Mouse (Mus musculus) embryo, embryonic 11.5 days (tissue): Measurements from ENCODE around the gene Atad3a.

Experiments used
- DNase-seq: peaks from one replicate; pipeline ENCODE4 v3.0.0-alpha.2; 2012; ENCODE audit warnings: low read depth, low spot score

Atad3a gene

DNA sequence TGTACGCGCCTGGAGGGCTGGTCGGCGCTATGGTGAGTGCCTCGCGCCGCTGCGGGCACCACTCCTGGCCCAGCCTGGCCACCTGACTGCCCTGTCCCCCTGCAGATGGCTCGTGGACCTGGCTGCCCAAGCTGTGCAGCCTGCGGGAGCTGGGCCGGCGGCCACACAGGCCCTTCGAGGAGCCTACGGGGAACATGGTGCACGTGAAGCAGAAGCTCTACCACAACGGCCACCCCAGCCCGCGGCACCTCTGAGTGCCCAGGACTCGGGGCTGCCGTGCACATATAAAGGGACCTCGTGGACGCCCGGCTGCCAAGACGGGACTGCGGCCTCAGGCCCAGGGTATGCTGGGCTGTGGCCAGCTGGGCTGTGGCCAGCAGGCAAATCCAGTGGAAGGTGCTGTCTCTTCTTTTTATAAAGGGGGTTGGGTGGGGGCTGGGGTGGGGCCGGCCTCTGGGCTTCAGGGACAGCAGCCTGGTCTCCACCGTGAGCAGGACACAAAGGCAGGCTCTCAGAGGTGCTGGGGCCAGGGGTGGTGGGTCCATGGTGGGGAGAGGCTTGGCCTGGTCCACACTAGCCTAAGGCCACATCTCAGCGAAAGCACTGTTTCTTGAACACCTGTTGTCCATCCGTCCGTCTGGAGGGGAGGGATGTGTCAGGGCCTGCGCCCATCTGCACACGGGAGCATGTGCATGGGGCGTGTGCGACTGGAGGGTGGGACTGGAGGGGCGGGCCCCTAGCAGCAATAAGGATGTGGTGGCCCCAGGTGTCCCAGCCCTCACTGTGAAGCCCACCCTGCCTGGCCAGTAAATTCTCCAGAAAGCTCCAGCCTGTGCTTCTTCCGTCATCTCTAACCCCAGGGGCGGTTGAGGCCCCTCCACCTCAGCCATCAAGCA is 20.9 kb downstream of the Atad3a start:
- DNase-seq, result no peak

- DNase-seq, result no peak
Measured at GRCm38 (mm10) chr4:155739152-155739551, 21.7 kb downstream of the Atad3a start.

DNA sequence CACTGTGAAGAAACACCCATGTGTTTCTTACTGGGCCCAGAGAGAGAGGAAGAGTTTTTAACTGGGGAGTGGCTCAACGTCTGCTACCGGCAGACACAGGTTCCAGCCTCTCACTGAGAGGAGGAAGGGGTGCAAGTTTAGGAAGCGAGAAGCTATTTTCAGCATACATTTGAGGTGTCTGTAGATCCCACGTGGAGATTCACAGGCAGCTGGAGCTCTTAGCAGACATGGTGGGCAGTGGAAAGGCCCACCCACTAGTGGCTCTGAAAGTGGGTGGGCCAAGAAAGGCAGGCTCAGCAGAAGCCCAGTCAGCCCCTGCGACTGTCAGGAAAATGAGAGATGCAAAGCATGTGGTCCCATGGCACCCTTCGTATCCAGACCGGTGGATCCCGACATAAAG is 22.6 kb downstream of the Atad3a start:
- DNase-seq, result no peak

GRCm38 (mm10) chr4:155736421-155736820 is 24.5 kb downstream of the Atad3a start:
- DNase-seq, result no peak

DNA sequence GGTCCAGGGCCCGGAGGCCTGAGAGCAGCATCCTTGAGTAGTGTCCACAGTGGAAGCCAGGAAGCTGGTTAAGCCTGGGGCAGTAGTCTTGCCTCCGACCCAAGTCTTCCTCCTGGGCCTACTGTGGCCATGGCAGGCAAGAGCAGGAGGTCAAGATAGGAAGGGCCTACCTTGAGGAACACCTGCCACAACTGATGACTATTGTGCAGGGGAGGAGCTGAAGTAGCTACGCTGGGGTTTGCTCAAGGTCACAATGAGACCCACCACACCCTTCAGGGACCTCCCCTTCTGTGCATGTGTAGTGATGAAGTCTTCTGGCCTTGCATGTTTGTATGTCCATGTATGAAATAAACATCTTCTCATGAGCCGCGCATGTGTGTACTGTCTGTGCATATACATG is 25.1 kb downstream of the Atad3a start:
- no peak for DNase-seq

DNA sequence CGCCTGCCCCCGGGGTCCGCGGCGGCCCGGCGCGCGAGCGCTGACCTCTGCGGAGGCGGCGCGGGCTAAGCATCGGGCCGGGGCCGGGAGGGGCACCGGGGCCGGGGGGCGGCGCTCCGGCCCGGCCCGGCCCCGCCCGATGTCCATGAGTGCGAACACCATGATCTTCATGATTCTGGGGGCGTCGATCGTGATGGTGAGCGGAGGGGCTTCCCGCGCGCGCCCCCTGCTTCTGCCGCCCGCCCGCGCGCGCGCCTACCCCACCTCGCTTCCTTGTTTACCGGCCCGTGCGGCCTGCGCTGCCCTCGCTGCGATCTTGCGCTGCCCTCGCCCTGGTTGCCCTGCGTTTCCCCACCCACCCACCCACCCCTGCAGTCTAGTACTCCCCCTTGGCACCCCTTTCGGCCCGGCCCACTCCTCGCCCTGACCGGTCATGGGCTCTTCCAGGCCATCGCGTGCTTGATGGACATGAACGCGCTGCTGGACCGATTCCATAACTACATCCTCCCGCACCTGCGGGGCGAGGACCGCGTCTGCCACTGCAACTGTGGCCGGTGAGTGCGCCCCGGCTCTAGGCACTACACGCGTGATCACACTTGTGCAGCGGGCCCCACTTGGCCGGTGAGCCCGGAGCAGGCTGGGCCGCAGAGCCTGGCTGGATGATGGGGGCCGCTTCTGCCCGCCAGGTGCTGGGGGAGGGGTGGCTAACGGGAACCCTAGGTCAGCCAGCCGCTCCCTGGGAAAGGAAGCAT is 25.8 kb downstream of the Atad3a start:
- no peak for DNase-seq

DNA sequence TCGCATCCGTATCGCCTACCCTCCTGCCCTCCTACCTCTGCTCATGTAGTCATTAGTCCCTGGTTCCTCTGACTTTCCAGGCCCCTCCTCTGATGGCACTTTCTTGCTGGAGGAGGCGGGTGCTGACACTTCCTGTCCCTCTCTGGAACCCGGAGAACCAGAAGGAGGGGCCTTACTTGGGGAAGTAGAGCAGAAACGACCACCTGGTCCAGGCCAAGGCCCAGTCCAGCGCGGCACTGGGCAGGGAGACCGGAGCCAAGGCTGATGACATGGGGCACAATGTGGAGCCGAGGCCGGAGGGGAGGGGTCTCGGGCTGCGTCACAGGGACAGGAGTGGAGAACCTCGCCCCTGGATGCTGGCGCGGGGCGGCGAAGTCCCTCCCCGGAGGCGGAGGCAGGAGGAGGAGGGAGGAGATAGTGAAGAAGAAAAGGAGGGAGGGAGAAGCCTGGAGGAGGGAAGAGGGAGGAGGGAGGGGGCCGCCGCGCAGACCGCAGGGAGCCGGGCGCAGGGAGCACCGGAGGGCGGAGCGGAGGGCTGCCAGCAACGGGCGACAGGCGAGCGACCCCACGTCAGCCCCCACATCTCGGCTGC is 26.4 kb downstream of the Atad3a start, which contains the start of gene Tmem240:
TSS of gene Tmem240 (plus strand) at position 451 of the 592 bp plus-strand sequence.
- peak; percentile 85 for DNase-seq

DNA sequence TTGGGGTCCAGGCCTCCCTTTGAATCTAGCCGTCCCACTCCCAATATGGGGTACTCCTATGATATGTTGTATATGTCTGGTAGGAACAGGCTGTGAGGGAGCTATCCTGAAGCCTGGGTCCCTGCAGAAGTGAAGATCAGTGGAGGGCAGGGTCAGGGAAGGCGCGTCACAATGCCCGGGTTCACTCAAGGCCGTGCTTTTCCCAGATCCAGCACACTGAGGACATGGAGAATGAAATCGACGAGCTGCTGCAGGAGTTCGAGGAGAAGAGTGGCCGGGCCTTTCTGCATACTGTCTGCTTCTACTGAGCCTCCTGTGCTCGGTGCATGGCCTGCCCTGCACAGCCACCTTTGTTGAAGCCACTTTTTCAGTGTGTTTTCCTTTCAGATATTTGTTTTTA is 27.6 kb downstream of the Atad3a start:
- no peak for DNase-seq

DNA sequence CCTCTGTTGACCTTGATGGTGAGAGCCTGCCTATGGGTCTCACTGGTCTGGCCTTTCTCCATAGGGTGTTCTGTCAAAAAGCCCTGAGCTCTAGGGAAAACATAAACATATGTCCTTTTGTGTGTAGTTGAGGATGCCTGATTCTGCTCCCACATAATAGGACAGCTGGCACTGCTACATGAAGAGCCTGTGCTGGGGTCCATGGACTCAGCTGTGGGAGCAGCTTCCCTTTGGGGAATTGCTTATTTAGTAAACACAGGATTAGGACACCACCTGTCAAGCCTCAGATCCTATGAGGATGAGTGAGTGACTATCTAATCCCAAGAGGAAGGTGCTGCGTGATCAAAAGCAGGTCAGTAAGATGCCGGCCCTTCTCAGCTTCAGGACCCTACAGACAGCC is 32.9 kb downstream of the Atad3a start:
- no peak for DNase-seq

DNA sequence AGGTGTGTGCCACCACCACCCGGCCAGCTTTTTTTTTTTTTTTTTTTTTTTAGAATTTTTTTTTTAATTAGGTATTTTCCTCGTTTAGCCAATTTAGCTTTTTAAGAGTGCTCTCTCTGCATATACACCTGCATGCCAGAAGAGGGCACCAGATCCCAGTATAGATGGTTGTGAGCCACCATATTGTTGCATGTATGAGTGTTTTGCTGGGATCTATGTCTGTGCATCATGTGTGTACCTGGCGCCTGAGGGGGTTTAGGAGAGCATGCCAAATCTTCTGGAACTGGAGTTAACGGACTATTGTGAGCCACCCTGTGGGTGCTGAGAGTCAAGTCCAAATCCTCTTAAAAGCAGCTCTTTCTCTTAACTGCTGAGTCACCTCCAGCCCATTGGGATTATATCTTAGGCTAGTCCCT is 39.2 kb downstream of the Atad3a start:
- no peak for DNase-seq

DNA sequence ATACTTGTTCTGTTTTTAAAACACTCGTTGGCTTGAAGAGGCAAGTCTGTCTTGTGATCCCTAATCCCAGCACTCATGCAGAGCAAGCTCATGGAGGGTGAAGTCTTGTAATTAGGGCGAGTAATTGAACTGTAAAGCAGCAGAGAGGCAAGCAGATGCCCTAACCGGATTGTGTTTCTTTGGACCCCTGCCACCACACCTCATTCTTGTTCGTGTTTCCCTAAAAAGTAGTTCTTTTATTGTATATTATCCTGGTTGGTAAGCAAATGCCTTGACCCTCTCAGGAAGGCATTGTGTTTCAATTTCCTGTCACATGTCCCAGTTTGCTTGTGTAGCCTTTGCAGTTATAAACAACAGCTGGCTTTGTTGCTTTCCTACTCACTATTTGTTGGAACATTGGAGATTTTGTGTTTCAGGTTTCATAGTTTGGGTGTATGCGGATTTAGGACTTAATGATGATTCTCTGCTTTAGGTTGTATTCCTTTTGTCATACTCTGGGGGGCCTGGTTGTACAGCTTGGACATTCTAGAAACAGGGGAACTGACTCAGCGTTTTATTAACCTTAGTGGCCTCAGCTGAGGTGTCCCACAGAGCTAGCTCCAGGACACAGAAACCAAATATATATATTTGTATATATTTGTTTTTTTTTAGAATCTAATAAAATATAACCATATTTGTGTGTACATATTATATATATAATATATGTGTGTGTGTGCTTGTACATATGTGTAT is 50.2 kb downstream of the Atad3a start:
- DNase-seq, result no peak

DNA sequence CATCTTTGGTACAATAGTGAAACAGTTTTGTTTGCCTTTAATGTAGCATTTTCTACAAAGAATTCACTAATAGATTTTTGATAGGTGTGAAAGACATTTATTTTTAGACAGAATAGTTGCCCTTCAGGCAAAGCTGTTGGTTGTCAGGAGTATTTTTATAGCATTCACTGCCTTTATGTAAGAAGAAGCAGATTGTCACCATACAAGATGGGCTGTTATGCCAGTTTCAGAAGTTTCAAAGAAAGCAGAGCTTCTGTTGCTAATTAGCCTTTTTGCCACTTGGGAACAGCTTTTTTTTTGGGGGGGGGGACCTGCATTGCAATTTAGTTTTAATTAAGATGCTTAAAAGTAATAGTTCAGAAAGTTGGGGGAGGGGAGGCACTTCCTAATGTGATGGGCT is 51.9 kb downstream of the Atad3a start:
- no peak for DNase-seq

GRCm38 (mm10) chr4:155708582-155708981 is 52.3 kb downstream of the Atad3a start:
- DNase-seq, result no peak

- peak; percentile 16 for DNase-seq
Measured at GRCm38 (mm10) chr4:155705592-155705929, 55.3 kb downstream of the Atad3a start.

DNA sequence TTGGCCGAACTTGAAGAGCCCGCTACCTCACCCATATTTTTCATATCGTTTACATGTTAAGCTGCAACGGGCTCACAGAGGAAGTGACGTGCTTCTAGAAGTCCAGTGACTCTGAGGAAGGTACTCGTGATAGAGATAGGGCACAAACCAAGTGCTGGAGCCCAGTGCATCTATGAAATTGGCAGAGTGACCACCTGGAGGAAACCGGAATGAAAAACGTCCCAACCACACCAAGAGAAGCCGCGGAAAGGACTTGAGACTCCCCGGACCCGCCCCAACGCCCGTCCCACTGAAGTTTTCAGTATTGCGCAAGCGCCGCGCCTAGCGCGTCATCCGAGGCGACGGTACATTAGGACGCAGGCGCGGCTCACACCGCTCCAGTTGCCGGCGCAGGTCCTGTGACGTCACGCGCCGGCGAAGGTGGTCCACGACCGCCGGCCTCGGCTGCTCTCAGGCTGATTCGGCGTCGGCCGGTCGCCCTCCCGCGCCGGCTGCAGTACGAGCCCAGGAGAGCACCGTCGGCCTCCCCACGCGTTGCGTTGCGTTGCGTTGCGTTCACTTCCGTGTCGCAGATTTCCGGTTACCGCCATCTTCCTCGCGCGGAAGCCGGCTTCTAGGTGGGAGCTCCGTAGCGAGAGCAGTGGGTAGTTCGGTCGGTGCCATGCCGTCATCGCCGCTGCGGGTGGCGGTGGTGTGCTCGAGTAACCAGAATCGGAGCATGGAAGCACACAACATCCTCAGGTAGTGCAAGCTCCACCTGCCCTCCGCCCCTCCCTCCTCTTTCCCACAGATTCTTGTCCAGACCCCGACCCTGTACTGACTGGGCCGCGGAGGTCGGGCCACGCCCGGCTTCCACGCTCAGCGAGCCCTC is 55.9 kb downstream of the Atad3a start, which contains the start of gene Ssu72:
TSS of gene Ssu72 (plus strand) at position 80 of the 871 bp plus-strand sequence.
- DNase-seq, result peak; percentile 94

GRCm38 (mm10) chr4:155703425-155703929 is 57.4 kb downstream of the Atad3a start:
- no peak for DNase-seq

DNA sequence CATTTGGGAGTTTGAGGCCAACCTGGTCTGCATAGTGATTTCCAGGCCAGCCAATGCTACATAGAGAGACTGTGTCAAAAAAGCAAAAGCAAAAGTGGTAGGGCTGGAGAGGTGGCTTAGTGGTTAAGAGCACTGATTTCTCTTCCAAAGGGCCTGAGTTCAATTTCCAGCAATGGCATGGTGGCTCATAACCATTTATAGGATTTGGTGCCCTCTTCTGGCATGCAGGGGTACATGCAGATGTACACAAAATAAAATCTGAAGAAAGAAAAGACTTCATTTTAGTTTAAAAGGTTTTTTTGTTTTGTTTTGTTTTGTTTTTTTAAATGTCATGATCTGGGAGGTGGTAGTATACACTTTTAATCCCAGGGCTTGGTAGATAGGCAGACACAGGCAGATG is 60.5 kb downstream of the Atad3a start:
- no peak for DNase-seq

- DNase-seq, result no peak
Measured at GRCm38 (mm10) chr4:155696261-155697255, 64.3 kb downstream of the Atad3a start.

DNA sequence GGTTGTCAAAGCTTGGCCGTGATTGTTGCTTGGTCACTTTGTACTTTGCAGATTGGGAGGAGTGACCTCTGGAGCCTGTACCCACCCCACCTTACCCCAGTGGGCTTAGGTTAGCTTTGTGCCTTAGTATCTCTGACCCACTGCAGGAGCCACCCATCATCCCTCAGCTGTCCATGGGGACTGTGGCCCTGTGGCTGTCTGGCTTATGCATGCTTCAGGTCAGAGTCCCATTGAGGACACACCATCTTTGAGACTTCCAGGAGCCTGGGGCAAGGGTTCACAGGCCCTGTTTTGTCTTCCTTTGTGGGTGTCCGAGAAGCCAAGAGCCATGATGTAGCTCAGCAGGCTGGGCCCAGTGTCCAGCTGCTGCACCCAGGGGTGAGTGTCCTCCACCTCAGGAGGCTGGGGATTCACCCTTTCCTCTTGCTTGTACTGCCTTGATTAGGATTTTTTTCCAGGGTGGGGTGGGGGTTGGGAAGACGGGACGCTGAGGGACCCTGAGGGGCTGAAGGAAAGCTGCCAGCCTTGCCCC is 65.3 kb downstream of the Atad3a start:
- no peak for DNase-seq
